Mouse (Mus musculus) spleen, postnatal 14 days (tissue): Measurements from ENCODE around the gene Jmjd1c.

Experiments used
- DNase-seq, 2 experiments: peaks; one replicate each; pipeline ENCODE4 v3.0.0; 2021 to 2022; ENCODE audit warnings: low spot score in 2 of 2

The Jmjd1c gene

DNA sequence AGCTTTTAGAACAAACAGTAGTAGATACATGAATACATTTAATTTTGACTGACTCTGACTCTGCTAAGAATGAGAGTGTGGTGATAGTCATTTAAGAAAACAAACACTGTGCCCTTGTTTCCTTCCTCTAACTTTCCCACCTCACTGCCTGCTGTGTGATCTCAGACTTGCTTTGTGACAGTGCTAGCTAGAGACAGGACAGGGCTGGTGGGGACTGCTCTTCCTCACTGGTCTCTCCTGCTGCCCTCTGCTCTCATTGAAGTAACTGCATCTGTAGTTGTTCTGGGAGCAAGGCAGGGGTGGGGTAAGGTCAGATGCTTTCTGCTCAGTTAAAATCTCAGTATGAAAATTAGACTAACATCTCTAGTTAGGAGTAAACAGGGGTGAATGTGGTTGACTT lies 93.1 kb downstream of the Jmjd1c start:
- DNase-seq = no peak

DNA sequence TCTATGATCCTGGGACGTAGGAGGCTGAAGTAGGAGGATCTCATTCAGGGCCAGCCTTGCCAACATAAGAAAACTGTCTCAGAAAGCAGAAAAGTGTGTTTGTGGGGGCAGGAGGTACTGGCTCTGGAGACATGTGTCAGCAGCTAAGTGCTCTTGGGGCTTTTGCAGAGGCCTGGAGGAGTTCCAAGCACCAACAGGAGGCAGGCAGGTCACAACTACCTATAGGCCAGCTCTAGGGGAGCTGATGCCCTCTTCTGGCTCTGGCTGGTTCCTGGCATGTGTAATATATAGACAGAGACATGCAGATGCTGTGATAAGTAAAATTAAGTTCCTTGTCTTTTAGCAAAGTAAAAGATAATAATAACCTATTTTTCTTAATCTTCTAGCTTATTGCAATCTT lies 94.3 kb downstream of the Jmjd1c start:
- DNase-seq = no peak

DNA sequence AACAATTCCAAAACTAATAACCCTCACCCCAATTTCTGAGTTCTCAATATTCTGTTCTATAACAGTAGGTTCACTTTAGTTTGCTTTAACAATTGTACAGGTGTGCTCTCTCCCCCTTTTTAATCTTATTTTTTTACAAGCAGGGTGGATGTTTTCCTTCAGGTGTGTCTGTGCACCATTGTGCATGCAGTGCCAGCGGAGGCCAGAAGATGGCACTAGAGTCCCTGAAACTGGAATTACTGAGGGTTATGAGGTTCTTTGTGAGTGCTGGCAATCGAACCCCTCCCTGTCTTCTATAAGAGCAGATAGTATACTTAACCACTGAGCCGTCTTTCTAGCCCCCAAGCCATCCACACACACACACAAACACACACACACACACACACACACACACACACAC lies 96.4 kb downstream of the Jmjd1c start:
- peak in 1 of 2 experiments; percentile 35 for DNase-seq

DNA sequence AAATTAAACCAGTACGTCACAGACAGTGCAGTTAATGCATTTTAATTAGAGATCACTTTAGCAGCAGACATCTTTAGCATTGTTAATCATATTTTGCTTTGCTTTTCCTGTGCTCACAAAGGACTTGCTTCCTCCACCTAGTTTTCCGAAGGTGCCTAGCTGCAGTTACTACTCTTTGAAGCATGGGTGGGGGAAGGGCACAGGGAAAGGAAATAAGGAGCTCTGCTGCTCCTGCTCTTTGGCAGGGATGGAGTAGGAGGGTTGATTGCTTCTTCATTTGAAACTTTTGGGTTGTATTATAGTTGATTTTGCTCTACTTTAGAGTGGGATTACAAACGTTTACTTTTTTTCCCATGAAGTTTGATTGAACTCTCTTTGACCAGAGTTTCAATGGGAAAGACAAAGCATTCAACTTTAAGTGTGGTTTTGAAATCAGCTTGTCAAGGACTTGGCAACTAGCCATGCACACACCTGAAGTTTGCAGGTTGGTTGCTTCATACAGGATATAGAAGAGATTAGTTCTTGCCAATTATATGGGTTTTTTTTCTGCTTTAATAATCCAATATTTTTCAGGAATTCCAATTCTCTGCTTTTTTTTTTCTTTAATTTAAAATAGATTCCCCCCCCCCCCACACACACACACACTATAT lies 97.2 kb downstream of the Jmjd1c start:
- no peak for DNase-seq

- DNase-seq = no peak
These were observed 98.1 kb downstream of the Jmjd1c start for GRCm38 (mm10) chr10:67194046-67194445.

GRCm38 (mm10) chr10:67195671-67196070 lies 99.7 kb downstream of the Jmjd1c start:
- no peak for DNase-seq

GRCm38 (mm10) chr10:67197186-67197585 lies 101.3 kb downstream of the Jmjd1c start:
- DNase-seq = no peak

- DNase-seq = no peak
These were observed 101.9 kb downstream of the Jmjd1c start for GRCm38 (mm10) chr10:67197829-67198228.

GRCm38 (mm10) chr10:67201769-67202168 lies 105.8 kb downstream of the Jmjd1c start:
- no peak for DNase-seq

GRCm38 (mm10) chr10:67202470-67202869 lies 106.5 kb downstream of the Jmjd1c start:
- no peak for DNase-seq

GRCm38 (mm10) chr10:67204652-67205407 lies 108.9 kb downstream of the Jmjd1c start:
- DNase-seq = peak in 1 of 2 experiments; percentile 18

- DNase-seq = no peak
These were observed 112.0 kb downstream of the Jmjd1c start for GRCm38 (mm10) chr10:67207931-67208330.

GRCm38 (mm10) chr10:67209916-67210675 lies 114.2 kb downstream of the Jmjd1c start:
- DNase-seq = no peak

DNA sequence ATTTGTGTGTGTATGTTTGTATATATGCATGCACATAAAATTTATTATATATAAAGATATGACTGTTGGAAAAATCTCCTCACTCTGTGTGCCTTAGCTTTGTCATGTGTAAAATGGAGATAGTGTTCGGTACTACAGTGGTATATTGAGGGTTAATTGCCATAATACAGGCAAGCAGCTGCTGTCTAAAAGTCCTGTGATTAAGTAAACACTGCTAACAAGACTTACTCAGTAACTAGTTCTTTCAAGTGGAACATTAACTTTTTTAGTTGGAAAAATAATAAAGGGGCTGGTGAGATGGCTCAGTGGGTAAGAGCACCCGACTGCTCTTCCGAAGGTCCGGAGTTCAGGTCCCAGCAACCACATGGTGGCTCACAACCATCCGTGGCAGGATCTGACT lies 116.1 kb downstream of the Jmjd1c start:
- no peak for DNase-seq

DNA sequence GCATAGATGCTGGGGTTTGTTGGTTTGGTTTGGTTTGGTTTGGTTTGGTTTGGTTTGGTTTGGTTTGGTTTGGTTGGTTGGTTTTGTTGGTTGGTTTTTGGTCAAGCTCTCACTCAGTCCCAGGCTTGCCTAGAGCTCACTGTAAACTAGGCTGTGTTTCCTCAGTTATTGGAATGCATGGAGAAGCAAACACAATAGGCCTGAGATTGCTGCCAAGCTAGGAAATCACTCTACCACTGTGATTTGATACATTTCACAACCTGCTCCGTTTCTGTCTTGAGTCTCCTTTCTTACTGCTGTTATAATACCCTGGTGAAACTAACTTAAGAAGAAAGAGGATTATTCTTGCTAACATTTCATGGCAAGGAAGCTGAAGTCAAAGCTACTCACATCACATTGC lies 117.8 kb downstream of the Jmjd1c start:
- no peak for DNase-seq

DNA sequence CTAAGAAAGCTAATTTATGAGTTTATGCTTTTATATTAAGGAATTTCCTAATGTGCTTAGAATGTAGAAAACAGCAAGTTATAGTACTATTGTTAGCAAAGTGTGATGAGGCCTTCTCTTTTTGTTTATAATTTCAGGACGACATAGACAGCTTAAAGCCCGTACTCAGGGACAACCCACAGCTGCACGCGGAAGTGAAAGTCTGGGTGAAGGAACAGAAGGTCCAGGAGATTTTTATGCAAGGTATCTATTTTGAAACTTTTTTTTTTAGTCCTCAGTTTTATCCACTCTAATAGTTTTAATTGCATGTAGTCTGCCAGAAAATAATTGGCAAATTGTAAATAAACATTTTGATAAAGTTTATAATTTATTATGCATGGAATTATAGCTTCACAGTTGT lies 119.2 kb downstream of the Jmjd1c start:
- no peak for DNase-seq

DNA sequence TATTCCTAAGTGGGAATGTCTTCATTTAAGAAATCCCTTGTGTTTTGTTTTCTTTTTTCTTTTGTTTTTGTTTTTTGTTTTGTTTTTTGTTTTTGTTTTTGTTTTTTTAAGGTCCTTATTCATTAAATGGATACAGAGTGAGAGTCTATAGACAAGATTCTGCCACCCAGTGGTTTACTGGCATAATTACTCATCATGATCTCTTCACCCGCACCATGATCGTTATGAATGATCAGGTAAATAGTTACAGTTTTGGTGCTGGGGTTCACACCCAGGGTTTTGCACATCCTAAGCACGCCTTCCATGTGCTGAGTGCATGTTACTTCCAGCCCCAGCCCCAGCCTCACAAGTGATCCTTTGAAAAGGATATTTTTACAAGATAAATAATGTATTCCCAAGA lies 120.9 kb downstream of the Jmjd1c start:
- DNase-seq = no peak

DNA sequence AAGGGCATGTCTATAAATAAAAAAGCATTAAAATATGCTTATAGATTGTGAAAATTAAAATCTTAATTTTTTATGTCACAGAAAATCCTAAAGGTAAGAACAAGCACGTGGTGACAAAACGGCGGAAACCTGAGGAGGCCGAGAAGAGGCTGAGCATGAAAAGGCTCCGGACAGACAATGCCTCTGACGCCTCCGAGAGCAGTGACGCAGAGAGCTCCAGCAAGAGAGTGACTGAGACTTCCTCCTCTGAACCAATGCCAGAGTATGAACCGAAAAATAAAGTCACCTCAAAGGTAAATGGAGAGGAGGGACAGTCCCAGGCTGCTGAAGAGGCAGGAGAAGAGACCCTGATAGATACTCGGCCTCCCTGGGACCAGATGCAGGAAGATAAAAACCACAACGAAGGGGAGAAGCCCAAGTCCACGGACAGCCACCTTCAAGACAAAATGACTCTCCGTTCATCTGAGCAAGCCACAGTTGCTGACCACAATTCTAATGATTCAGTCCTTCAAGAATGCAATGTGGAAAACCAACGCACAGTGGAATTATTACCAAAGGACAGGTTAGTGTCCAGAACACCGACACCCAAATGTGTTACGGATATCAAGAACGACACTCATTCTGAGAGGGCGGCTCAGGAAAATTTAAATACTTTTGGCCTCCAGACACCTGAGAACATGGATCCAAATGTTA lies 123.1 kb downstream of the Jmjd1c start:
- no peak for DNase-seq

DNA sequence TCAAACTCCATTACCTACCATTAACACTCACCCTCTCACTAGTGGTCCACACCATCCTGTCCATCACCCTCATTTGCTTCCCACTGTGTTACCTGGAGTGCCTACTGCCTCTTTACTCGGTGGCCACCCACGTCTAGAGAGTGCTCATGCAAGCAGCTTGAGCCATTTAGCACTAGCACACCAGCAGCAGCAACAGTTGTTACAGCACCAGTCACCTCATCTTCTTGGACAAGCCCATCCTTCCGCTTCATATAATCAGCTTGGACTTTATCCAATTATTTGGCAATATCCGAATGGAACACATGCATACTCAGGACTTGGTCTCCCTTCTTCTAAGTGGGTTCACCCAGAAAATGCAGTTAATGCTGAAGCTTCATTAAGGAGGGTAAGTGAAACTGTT lies 124.3 kb downstream of the Jmjd1c start:
- DNase-seq = no peak

DNA sequence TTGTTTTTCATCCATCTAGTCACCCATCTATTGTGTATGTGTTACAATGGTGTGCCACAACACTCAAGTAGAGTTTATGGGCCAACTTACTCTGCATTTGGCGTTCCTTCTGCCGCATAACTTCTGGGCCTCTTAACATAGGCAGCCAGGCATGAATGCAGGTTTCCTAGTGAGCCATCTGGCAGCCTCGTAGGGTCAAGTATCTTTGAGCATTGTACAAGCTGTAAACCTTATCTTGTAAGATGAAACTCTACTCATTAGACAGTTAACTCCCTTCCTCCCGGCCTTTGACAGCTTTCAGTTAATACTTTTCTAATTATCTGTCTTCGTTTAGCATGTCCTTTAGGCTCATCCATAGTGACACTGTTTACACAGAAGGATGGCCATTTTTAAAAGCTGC lies 125.4 kb downstream of the Jmjd1c start:
- DNase-seq = no peak

- no peak for DNase-seq
These were observed 128.0 kb downstream of the Jmjd1c start for GRCm38 (mm10) chr10:67223942-67224341.

GRCm38 (mm10) chr10:67225528-67225927 lies 129.6 kb downstream of the Jmjd1c start:
- DNase-seq = no peak
